Mouse (Mus musculus) limb, embryonic 12.5 days (tissue): ENCODE measurements around the gene Col20a1. TPM values are rescaled to one million over a fixed set of nuclear protein-coding genes. Genes with fewer than 3 reads are reported as not detected.

Source experiments
- ATAC-seq: fragments of 200-750 bp; cut with Nextera tagmentation; 2 replicates; pipeline ENCODE4 v1.8.0; 2017; ENCODE audit warnings: low read depth, moderate TSS enrichment; ENCODE audit not compliant: insufficient number of reproducible peaks, insufficient read depth, low FRiP score, low TSS enrichment
- H3K27ac ChIP-seq: fragments of 300-500 bp; sonication (generic); 2 replicates; pipeline ENCODE4 v1.5.1; 2016; ENCODE audit warnings: mild to moderate bottlenecking, moderate library complexity
- H3K27me3 ChIP-seq: fragments of 300-500 bp; sonication (generic); 2 replicates; pipeline ENCODE4 v1.6.1; 2016; ENCODE audit warnings: mild to moderate bottlenecking, moderate library complexity
- H3K36me3 ChIP-seq: fragments of 300-500 bp; sonication (generic); 2 replicates; pipeline ENCODE4 v1.6.1; 2016; ENCODE audit warnings: mild to moderate bottlenecking, moderate library complexity
- H3K4me1 ChIP-seq: fragments of 300-500 bp; sonication (generic); replicated peaks from 2 replicates; pipeline ENCODE4 v1.6.1; 2016
- H3K4me2 ChIP-seq: fragments of 300-500 bp; sonication (generic); 2 replicates; pipeline ENCODE4 v1.6.1; 2016; ENCODE audit warnings: mild to moderate bottlenecking, moderate library complexity
- H3K4me3 ChIP-seq: fragments of 300-500 bp; sonication (generic); replicated peaks from 2 replicates; pipeline ENCODE4 v1.5.1; 2016; ENCODE audit warnings: mild to moderate bottlenecking
- H3K9ac ChIP-seq: fragments of 300-500 bp; sonication (generic); replicated peaks from 2 replicates; pipeline ENCODE4 v1.6.1; 2016; ENCODE audit warnings: mild to moderate bottlenecking, moderate library complexity
- H3K9me3 ChIP-seq: fragments of 300-500 bp; sonication (generic); 2 replicates; pipeline ENCODE4 v1.6.1; 2016; ENCODE audit warnings: mild to moderate bottlenecking, moderate library complexity
- WGBS: fragments of 180-500 bp; shearing (Covaris S2); methylation state at CpG from one replicate; pipeline ENCODE4 v1.1.7; 2016; 5-methylcytosine and 5-hydroxymethylcytosine counted together
- polyA plus RNA-seq: library from polyadenylated mRNA; unstranded; fragments of >200 nt; fragmentation: Nextera tagmentation; extraction: Ambion mirVana; gene quantifications from 2 replicates; pipeline ENCODE4 v1.2.1, GENCODE M21; 2016

Gene Col20a1
- polyA plus RNA-seq, 1 experiment from 2014 or later: 0.64 TPM

- Histone ChIP-seq H3K4me1 (no peaks in the 10 kb centered on the region), H3K9me3 (no peaks in the 10 kb centered on the region), H3K27me3 (no peaks in the 10 kb centered on the region), H3K36me3 (no peaks in the 10 kb centered on the region), H3K4me2 (no peak overlapping the region), H3K9ac (no peak overlapping the region), H3K4me3 (no peak overlapping the region), H3K27ac (no peak overlapping the region)
- no peak for ATAC-seq
- 15% methylated on average over 5 of the region's 5 CpGs for WGBS
These were observed 10.1 kb downstream of the Col20a1 start for GRCm38 (mm10) chr2:180996436-180996835.

GRCm38 (mm10) chr2:180996905-180997304, 10.6 kb downstream of the Col20a1 start:
- WGBS: 65% methylated on average over 3 of the region's 3 CpGs

GRCm38 (mm10) chr2:181007054-181007453, 20.7 kb downstream of the Col20a1 start:
- Histone ChIP-seq H3K9ac (no peak overlapping the region), H3K36me3 (no peaks in the 10 kb centered on the region), H3K27me3 (no peaks in the 10 kb centered on the region), H3K27ac (no peak overlapping the region), H3K4me3 (no peak overlapping the region), H3K4me2 (no peak overlapping the region), H3K9me3 (no peaks in the 10 kb centered on the region), H3K4me1 (no peaks in the 10 kb centered on the region)
- 39% methylated on average over 4 of the region's 4 CpGs for WGBS
- no peak for ATAC-seq

More at GRCm38 (mm10) chr2:180996905-180997304, 10.6 kb downstream of the Col20a1 start:
- no peak for ATAC-seq
- Histone ChIP-seq H3K4me2 (no peak overlapping the region), H3K4me1 (no peaks in the 10 kb centered on the region), H3K4me3 (no peak overlapping the region), H3K27me3 (no peaks in the 10 kb centered on the region), H3K9me3 (no peaks in the 10 kb centered on the region), H3K9ac (no peak overlapping the region), H3K27ac (no peak overlapping the region), H3K36me3 (no peaks in the 10 kb centered on the region)

GRCm38 (mm10) chr2:181008339-181008738, 22.0 kb downstream of the Col20a1 start:
- 94% methylated on average over 5 of the region's 5 CpGs for WGBS
- Histone ChIP-seq H3K4me1 (no peaks in the 10 kb centered on the region), H3K4me3 (no peak overlapping the region), H3K27ac (no peak overlapping the region), H3K4me2 (no peak overlapping the region), H3K9ac (no peak overlapping the region), H3K36me3 (no peaks in the 10 kb centered on the region), H3K9me3 (no peaks in the 10 kb centered on the region), H3K27me3 (no peaks in the 10 kb centered on the region)
- ATAC-seq: no peak

- no peak for ATAC-seq
- H3K4me3 ChIP-seq: no peak overlapping the region
- H3K4me1 ChIP-seq: no peaks in the 10 kb centered on the region
- H3K9me3 ChIP-seq: no peaks in the 10 kb centered on the region
- 75% methylated on average over 11 of the region's 11 CpGs for WGBS
- no peaks in the 10 kb centered on the region for H3K36me3 ChIP-seq
- H3K27me3 ChIP-seq: peaks cover 25% of the 10 kb centered on the region
- no peak overlapping the region for H3K9ac ChIP-seq
- H3K4me2 ChIP-seq: no peak overlapping the region
- H3K27ac ChIP-seq: no peak overlapping the region
These were observed 45.1 kb downstream of the Col20a1 start for GRCm38 (mm10) chr2:181031406-181031934.

GRCm38 (mm10) chr2:181032407-181032806, 46.1 kb downstream of the Col20a1 start:
- H3K27me3 ChIP-seq: peaks cover 35% of the 10 kb centered on the region
- no peaks in the 10 kb centered on the region for H3K36me3 ChIP-seq
- no peak overlapping the region for H3K4me2 ChIP-seq
- no peak for ATAC-seq
- H3K27ac ChIP-seq: no peak overlapping the region
- no peaks in the 10 kb centered on the region for H3K9me3 ChIP-seq
- no peak overlapping the region for H3K9ac ChIP-seq
- no peaks in the 10 kb centered on the region for H3K4me1 ChIP-seq
- no peak overlapping the region for H3K4me3 ChIP-seq
- 38% methylated on average over 5 of the region's 5 CpGs for WGBS

GRCm38 (mm10) chr2:181033310-181033709, 47.0 kb downstream of the Col20a1 start:
- Histone ChIP-seq H3K9me3 (no peaks in the 10 kb centered on the region), H3K9ac (no peak overlapping the region), H3K4me2 (no peak overlapping the region), H3K27me3 (peaks cover 44% of the 10 kb centered on the region), H3K27ac (no peak overlapping the region), H3K36me3 (no peaks in the 10 kb centered on the region), H3K4me3 (no peak overlapping the region), H3K4me1 (peaks cover 5% of the 10 kb centered on the region)
- no peak for ATAC-seq
- WGBS: 71% methylated on average over 6 of the region's 6 CpGs

- H3K4me3 ChIP-seq: no peak overlapping the region
- no peaks in the 10 kb centered on the region for H3K9me3 ChIP-seq
- no peak for ATAC-seq
- no peak overlapping the region for H3K27ac ChIP-seq
- H3K4me1 ChIP-seq: peaks cover 16% of the 10 kb centered on the region
- 81% methylated on average over 7 of the region's 7 CpGs for WGBS
- H3K27me3 ChIP-seq: peaks cover 62% of the 10 kb centered on the region
- H3K4me2 ChIP-seq: no peak overlapping the region
- H3K36me3 ChIP-seq: no peaks in the 10 kb centered on the region
- H3K9ac ChIP-seq: no peak overlapping the region
These were observed 48.9 kb downstream of the Col20a1 start for GRCm38 (mm10) chr2:181035186-181035585.

- H3K27me3 ChIP-seq: peaks cover 76% of the 10 kb centered on the region
- H3K27ac ChIP-seq: no peak overlapping the region
- H3K9me3 ChIP-seq: no peaks in the 10 kb centered on the region
- peaks cover 16% of the 10 kb centered on the region for H3K4me1 ChIP-seq
- H3K4me3 ChIP-seq: no peak overlapping the region
- H3K4me2 ChIP-seq: no peak overlapping the region
- ATAC-seq: no peak
- H3K36me3 ChIP-seq: no peaks in the 10 kb centered on the region
- 78% methylated on average over 6 of the region's 6 CpGs for WGBS
- no peak overlapping the region for H3K9ac ChIP-seq
These were observed 50.2 kb downstream of the Col20a1 start for GRCm38 (mm10) chr2:181036561-181036960.

- H3K9me3 ChIP-seq: no peaks in the 10 kb centered on the region
- H3K4me3 ChIP-seq: peak overlapping the region; percentile 65
- H3K36me3 ChIP-seq: no peaks in the 10 kb centered on the region
- ATAC-seq: 0 out of 2 replicates have a peak, but pooled peaks have one; percentile 40
- peak overlapping the region; percentile 64 for H3K9ac ChIP-seq
- H3K27ac ChIP-seq: no peak overlapping the region
- WGBS: under 1% methylated on average over 56 of the region's 63 CpGs
- peaks cover 28% of the 10 kb centered on the region for H3K4me1 ChIP-seq
- H3K27me3 ChIP-seq: peaks cover 95% of the 10 kb centered on the region
- peak overlapping the region; percentile 93 for H3K4me2 ChIP-seq
These were observed 52.5 kb downstream of the Col20a1 start for GRCm38 (mm10) chr2:181038644-181039355.

GRCm38 (mm10) chr2:181039356-181039680, 53.0 kb downstream of the Col20a1 start:
- H3K9me3 ChIP-seq: no peaks in the 10 kb centered on the region
- H3K36me3 ChIP-seq: no peaks in the 10 kb centered on the region
- peak overlapping the region; percentile 64 for H3K9ac ChIP-seq
- WGBS: 2% methylated on average over 16 of the region's 16 CpGs
- 0 out of 2 replicates have a peak, but pooled peaks have one; percentile 9 for ATAC-seq
- no peak overlapping the region for H3K27ac ChIP-seq
- H3K4me2 ChIP-seq: peak overlapping the region; percentile 93
- H3K4me3 ChIP-seq: peak overlapping the region; percentile 65
- peaks cover 90% of the 10 kb centered on the region for H3K27me3 ChIP-seq
- H3K4me1 ChIP-seq: peaks cover 32% of the 10 kb centered on the region

GRCm38 (mm10) chr2:181041941-181042340, 55.6 kb downstream of the Col20a1 start:
- Histone ChIP-seq H3K4me3 (no peak overlapping the region), H3K9ac (no peak overlapping the region), H3K27ac (no peak overlapping the region), H3K4me1 (peaks cover 32% of the 10 kb centered on the region), H3K36me3 (no peaks in the 10 kb centered on the region), H3K9me3 (no peaks in the 10 kb centered on the region), H3K4me2 (no peak overlapping the region), H3K27me3 (peaks cover 66% of the 10 kb centered on the region)
- ATAC-seq: no peak
- 4% methylated on average over 7 of the region's 7 CpGs for WGBS
